Mouse (Mus musculus) embryonic facial prominence, embryonic 12.5 days (tissue): ENCODE measurements around the gene Kbtbd12. TPM values are rescaled to one million over a fixed set of nuclear protein-coding genes. Genes with fewer than 3 reads are reported as not detected.

ENCODE experiments used
- ATAC-seq: fragments of 200-750 bp; cut with Nextera tagmentation; 2 replicates; pipeline ENCODE4 v1.8.0; 2017; ENCODE audit not compliant: insufficient number of reproducible peaks, insufficient read depth, low FRiP score, low TSS enrichment
- H3K27ac ChIP-seq: fragments of 300-500 bp; sonication (generic); 2 replicates; pipeline ENCODE4 v1.5.1; 2016; ENCODE audit warnings: mild to moderate bottlenecking
- H3K27me3 ChIP-seq: fragments of 300-500 bp; sonication (generic); 2 replicates; pipeline ENCODE4 v1.6.1; 2016; ENCODE audit warnings: mild to moderate bottlenecking, moderate library complexity
- H3K36me3 ChIP-seq: fragments of 300-500 bp; sonication (generic); 2 replicates; pipeline ENCODE4 v1.6.1; 2016; ENCODE audit warnings: mild to moderate bottlenecking
- H3K4me1 ChIP-seq: fragments of 300-500 bp; sonication (generic); 2 replicates; pipeline ENCODE4 v1.6.1; 2016
- H3K4me2 ChIP-seq: fragments of 300-500 bp; sonication (generic); replicated peaks from 2 replicates; pipeline ENCODE4 v1.6.1; 2016; ENCODE audit warnings: mild to moderate bottlenecking, moderate library complexity
- H3K4me3 ChIP-seq: fragments of 300-500 bp; sonication (generic); 2 replicates; pipeline ENCODE4 v1.5.1; 2016; ENCODE audit warnings: mild to moderate bottlenecking
- H3K9ac ChIP-seq: fragments of 300-500 bp; sonication (generic); 2 replicates; pipeline ENCODE4 v1.6.1; 2016; ENCODE audit warnings: mild to moderate bottlenecking, moderate library complexity
- H3K9me3 ChIP-seq: fragments of 300-500 bp; sonication (generic); 2 replicates; pipeline ENCODE4 v1.6.1; 2016; ENCODE audit warnings: mild to moderate bottlenecking, moderate library complexity
- WGBS: fragments of 180-500 bp; shearing (Covaris S2); methylation state at CpG from one replicate; pipeline ENCODE4 v1.1.7; 2016; 5-methylcytosine and 5-hydroxymethylcytosine counted together
- polyA plus RNA-seq: library from polyadenylated mRNA; unstranded; fragments of >200 nt; fragmentation: Nextera tagmentation; extraction: Ambion mirVana; gene quantifications from 2 replicates; pipeline ENCODE4 v1.2.1, GENCODE M21; 2016

Kbtbd12 gene
- polyA plus RNA-seq, 1 experiment from 2014 or later: not detected

GRCm38 (mm10) chr6:88621816-88622481 lies 15.8 kb downstream of the Kbtbd12 start:
- no peak overlapping the region for H3K9ac ChIP-seq
- no peak for ATAC-seq
- H3K9me3 ChIP-seq: no peaks in the 10 kb centered on the region
- H3K4me1 ChIP-seq: peaks cover 3% of the 10 kb centered on the region; the same call in 1 of the 2 replicates
- 81% methylated on average over 4 of the region's 4 CpGs for WGBS
- 0 out of 2 replicates have a peak, but pooled peaks cover under 1% of the 10 kb centered on the region for H3K27me3 ChIP-seq
- H3K4me2 ChIP-seq: no peak overlapping the region
- no peak overlapping the region for H3K4me3 ChIP-seq
- no peak overlapping the region for H3K27ac ChIP-seq
- H3K36me3 ChIP-seq: no peaks in the 10 kb centered on the region

GRCm38 (mm10) chr6:88619542-88619941 lies 18.2 kb downstream of the Kbtbd12 start:
- Histone ChIP-seq H3K27me3 (no peaks in the 10 kb centered on the region), H3K27ac (no peak overlapping the region), H3K36me3 (no peaks in the 10 kb centered on the region), H3K4me1 (no peaks in the 10 kb centered on the region), H3K9ac (no peak overlapping the region), H3K4me2 (no peak overlapping the region), H3K9me3 (no peaks in the 10 kb centered on the region), H3K4me3 (no peak overlapping the region)
- WGBS: 39% methylated on average over 5 of the region's 5 CpGs
- ATAC-seq: no peak

DNA sequence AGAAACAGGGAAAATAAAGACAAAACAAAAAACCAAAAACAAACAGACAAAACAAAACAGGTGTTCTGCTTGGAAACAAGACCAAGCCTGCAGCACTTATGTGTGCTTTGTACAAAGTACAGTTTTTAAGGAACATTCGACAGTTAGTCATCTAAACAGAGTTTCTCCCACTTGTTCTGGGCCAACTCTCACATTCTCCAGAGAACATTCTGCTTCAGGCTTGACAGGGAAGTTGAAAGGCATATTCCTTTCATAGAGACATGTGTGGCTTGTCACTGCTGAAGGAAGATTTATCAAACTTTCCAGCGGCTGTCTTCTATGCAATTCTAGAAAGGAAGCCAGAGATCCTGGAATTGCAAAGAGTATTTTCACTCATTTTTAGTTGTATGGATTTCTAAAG lies 22.4 kb downstream of the Kbtbd12 start:
- Histone ChIP-seq H3K4me3 (no peak overlapping the region), H3K27me3 (no peaks in the 10 kb centered on the region), H3K4me2 (no peak overlapping the region), H3K9ac (no peak overlapping the region), H3K9me3 (no peaks in the 10 kb centered on the region), H3K4me1 (no peaks in the 10 kb centered on the region), H3K27ac (no peak overlapping the region), H3K36me3 (no peaks in the 10 kb centered on the region)
- no peak for ATAC-seq
- 81% methylated on average over 2 of the region's 2 CpGs for WGBS

DNA sequence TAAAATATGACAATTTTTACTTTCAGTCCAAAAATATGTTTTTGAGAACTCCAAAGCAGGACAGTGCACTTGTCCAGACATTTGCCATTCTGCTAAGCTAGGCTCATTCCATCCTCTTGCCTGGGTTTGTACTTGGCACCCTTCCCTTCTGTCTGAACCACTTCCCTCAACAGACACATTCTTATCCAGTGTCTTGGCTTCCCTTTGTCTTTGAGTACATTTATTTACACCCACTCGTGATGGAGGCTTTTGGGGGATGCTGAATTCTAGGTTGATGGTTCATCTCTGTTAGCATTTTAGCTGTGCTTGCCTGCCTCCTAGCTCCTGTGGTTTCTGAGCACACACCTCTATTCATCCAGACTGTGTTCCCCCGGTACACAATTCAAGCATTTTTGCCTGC lies 31.3 kb downstream of the Kbtbd12 start:
- Histone ChIP-seq H3K4me3 (no peak overlapping the region), H3K27ac (no peak overlapping the region), H3K9ac (no peak overlapping the region), H3K4me1 (no peaks in the 10 kb centered on the region), H3K9me3 (no peaks in the 10 kb centered on the region), H3K27me3 (no peaks in the 10 kb centered on the region), H3K36me3 (no peaks in the 10 kb centered on the region), H3K4me2 (no peak overlapping the region)
- no peak for ATAC-seq
- 72% methylated on average over 2 of the region's 2 CpGs for WGBS

- H3K36me3 ChIP-seq: no peaks in the 10 kb centered on the region
- no peak overlapping the region for H3K4me3 ChIP-seq
- H3K9ac ChIP-seq: no peak overlapping the region
- no peak overlapping the region for H3K4me2 ChIP-seq
- no peaks in the 10 kb centered on the region for H3K27me3 ChIP-seq
- no peak for ATAC-seq
- no peaks in the 10 kb centered on the region for H3K9me3 ChIP-seq
- no peak overlapping the region for H3K27ac ChIP-seq
- no peaks in the 10 kb centered on the region for H3K4me1 ChIP-seq
- 70% methylated on average over 2 of the region's 2 CpGs for WGBS
Measured at GRCm38 (mm10) chr6:88605715-88606114, 32.0 kb downstream of the Kbtbd12 start.

DNA sequence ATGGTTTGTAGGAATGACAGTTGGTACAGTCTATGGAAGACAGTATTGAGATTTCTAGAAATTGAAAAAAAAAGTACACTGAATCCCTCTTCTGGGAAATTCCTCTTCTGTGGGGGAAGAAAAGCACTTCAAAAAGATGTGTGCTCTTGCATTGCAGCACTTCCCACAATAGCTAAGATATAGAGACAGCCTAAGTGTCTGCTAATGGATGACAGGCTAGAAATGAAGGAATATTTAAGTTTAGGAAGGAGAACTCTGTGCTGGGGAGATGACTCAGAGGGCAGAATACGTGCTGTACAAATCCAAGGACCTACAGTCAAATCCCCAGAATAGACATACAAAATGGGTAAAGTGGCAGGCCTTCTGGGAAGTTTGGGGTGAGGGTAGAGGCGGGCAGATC lies 32.5 kb downstream of the Kbtbd12 start:
- WGBS: 74% methylated on average over 2 of the region's 2 CpGs
- Histone ChIP-seq H3K36me3 (no peaks in the 10 kb centered on the region), H3K4me1 (no peaks in the 10 kb centered on the region), H3K27me3 (no peaks in the 10 kb centered on the region), H3K9ac (no peak overlapping the region), H3K4me2 (no peak overlapping the region), H3K9me3 (no peaks in the 10 kb centered on the region), H3K27ac (no peak overlapping the region), H3K4me3 (no peak overlapping the region)
- ATAC-seq: no peak

DNA sequence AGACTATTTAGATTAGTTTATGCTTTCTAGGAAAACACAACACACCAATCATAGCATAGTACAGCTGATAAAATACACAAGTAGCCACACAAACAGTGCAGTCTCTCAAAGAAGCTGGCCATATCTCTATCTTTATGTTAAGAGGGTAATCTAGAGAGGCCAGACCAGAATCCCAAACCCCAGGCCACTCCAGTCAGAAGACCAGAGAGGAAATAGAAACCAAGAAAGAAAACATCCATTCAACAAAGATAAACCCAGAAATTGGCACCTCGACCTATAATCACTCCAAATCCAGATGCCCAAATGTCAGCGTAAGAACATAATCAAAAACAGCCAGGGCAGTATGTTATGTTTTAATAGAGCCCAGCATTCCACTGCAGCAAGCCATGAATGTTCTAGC lies 41.6 kb downstream of the Kbtbd12 start:
- Histone ChIP-seq H3K27ac (no peak overlapping the region), H3K4me1 (no peaks in the 10 kb centered on the region), H3K4me2 (no peak overlapping the region), H3K27me3 (no peaks in the 10 kb centered on the region), H3K9me3 (no peaks in the 10 kb centered on the region), H3K36me3 (no peaks in the 10 kb centered on the region), H3K9ac (no peak overlapping the region), H3K4me3 (no peak overlapping the region)
- whole genome bisulfite sequencing: 39% methylated on average over 2 of the region's 2 CpGs
- no peak for ATAC-seq

DNA sequence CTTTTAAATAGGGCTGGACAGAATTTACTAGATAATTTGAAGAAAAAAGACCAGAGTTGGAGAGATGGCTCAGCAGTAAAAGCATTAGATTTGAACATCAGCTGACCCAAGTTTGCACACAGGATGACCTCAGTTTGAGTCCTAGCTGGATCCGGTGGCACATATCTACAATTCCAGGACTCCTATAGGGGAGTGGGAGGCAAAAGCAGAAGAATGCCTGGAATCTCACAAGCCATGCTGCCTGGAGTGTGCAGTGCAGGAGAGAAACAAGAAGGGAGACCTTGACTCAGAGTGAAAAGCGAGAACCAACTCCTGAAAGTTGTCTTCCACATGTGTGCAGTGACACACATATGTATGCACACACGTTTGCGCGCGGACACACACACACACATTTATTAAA lies 45.4 kb downstream of the Kbtbd12 start:
- no peaks in the 10 kb centered on the region for H3K27me3 ChIP-seq
- no peaks in the 10 kb centered on the region for H3K4me1 ChIP-seq
- WGBS: 86% methylated on average over 6 of the region's 6 CpGs
- no peak overlapping the region for H3K4me2 ChIP-seq
- H3K36me3 ChIP-seq: no peaks in the 10 kb centered on the region
- no peaks in the 10 kb centered on the region for H3K9me3 ChIP-seq
- no peak for ATAC-seq
- H3K27ac ChIP-seq: no peak overlapping the region
- no peak overlapping the region for H3K4me3 ChIP-seq
- H3K9ac ChIP-seq: no peak overlapping the region

DNA sequence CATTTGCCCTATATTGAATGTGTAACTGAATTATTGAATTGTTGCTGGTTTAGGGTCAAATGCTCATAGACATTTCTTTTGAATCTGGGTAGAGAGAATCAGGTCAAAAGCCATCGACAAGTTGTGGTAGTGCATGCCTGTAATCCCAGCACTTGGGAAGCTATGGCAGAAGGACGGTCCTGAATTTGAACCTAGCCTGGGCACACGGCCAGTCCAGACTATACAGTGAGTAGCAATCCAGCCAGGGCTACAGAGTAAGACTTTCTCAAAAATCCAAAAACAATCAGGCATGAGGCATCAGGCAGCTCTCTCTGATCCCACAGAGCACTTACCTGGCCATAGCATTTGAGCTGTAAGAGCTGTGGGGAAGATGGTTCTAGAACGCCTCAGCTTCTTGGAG lies 47.5 kb downstream of the Kbtbd12 start:
- Histone ChIP-seq H3K27me3 (no peaks in the 10 kb centered on the region), H3K4me3 (no peak overlapping the region), H3K4me1 (no peaks in the 10 kb centered on the region), H3K9ac (no peak overlapping the region), H3K9me3 (no peaks in the 10 kb centered on the region), H3K4me2 (no peak overlapping the region), H3K27ac (no peak overlapping the region), H3K36me3 (no peaks in the 10 kb centered on the region)
- 91% methylated on average over 4 of the region's 4 CpGs for WGBS
- ATAC-seq: no peak

DNA sequence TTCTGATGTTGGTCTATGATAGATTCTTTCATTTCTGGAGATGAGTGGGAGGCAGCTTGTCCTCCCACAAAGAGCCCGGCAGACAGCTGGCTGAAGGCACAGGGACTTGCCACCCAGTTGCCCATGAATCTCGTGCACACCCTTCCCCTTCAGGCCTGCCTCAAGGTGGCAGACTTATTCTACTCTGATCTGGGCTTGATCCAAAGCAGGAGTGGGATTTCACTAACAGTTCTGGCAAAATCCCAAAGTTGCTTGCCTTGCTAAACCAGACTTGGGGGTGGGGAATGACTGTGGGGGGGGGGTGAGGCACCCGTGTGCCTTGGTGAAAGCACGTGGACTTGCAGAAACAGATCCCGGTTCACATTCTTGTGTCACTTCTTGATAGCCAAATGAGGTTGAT lies 48.2 kb downstream of the Kbtbd12 start:
- Histone ChIP-seq H3K36me3 (no peaks in the 10 kb centered on the region), H3K9me3 (no peaks in the 10 kb centered on the region), H3K4me2 (no peak overlapping the region), H3K4me3 (no peak overlapping the region), H3K27me3 (no peaks in the 10 kb centered on the region), H3K27ac (no peak overlapping the region), H3K9ac (no peak overlapping the region), H3K4me1 (no peaks in the 10 kb centered on the region)
- no peak for ATAC-seq
- 24% methylated on average over 5 of the region's 5 CpGs for WGBS

DNA sequence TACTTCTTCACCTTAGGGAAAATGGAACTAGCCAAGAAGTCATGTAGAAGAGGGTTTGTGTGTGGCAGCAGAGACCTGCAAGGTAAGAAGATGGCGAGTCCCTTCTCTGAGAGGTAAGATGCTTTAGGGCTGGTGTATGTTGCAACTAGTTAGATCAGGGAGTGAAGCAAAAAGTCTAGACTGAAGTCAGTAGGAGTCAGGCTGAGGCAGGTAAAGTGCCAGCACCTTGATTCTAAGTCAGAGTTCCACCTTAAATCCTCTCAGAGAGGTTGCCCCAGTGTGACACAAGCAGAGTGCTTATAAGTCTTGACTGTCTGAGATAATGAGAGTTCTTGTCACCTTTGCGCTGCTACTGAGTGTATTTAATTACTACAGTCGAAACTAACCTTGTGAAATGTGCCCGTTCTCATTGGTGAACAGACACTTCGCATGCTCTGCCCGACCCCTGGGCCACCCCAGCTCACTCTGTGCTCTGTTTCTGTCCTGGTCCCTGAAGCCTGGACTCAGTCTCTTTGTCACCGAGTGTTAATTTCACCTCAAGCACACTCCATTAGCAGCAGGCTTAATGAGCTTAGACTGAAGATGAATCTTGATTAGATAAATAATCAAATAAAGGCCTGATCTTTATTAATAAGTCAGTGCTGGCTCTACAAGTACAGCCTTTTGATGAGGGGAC lies 49.0 kb downstream of the Kbtbd12 start:
- no peaks in the 10 kb centered on the region for H3K36me3 ChIP-seq
- H3K9me3 ChIP-seq: no peaks in the 10 kb centered on the region
- H3K9ac ChIP-seq: no peak overlapping the region
- no peaks in the 10 kb centered on the region for H3K27me3 ChIP-seq
- WGBS: 78% methylated on average over 7 of the region's 7 CpGs
- no peaks in the 10 kb centered on the region for H3K4me1 ChIP-seq
- no peak overlapping the region for H3K4me3 ChIP-seq
- no peak for ATAC-seq
- H3K27ac ChIP-seq: no peak overlapping the region
- H3K4me2 ChIP-seq: no peak overlapping the region

- WGBS: 79% methylated on average over 3 of the region's 3 CpGs
- no peak for ATAC-seq
- Histone ChIP-seq H3K27ac (no peak overlapping the region), H3K4me1 (no peaks in the 10 kb centered on the region), H3K27me3 (no peaks in the 10 kb centered on the region), H3K36me3 (no peaks in the 10 kb centered on the region), H3K9me3 (no peaks in the 10 kb centered on the region), H3K4me3 (no peak overlapping the region), H3K4me2 (no peak overlapping the region), H3K9ac (no peak overlapping the region)
Measured at GRCm38 (mm10) chr6:88587091-88587490, 50.7 kb downstream of the Kbtbd12 start.
